ENCODE assay signal across 22 mouse cellular contexts in genomic region chr12:109607191-109607590, GRCm38 (mm10). TPM values are rescaled to one million over a fixed set of nuclear protein-coding genes. Genes with fewer than 3 reads are reported as not detected.
DNase-seq lines count a peak whose midpoint lies in the region; ATAC-seq lines count a peak whose summit lies in the region.
"Had no signal": no experiment of that assay in that cellular context is flagged by ENCODE, and none has a peak within 500 bp of the region (broad histone marks: within the 10 kb centered on the region; RNA-seq: fewer than 3 reads in every experiment).

No protein-coding gene starts in this region.

- H3K9ac ChIP-seq in forebrain, embryonic 14.5 days (ENCODE audit: low read length), result no peak overlapping the region
- no peak overlapping the region for H3K9ac ChIP-seq in hindbrain, embryonic 11.5 days (ENCODE audit: low read depth, low read length)
- H3K9ac ChIP-seq in hindbrain, embryonic 16.5 days (ENCODE audit: low read depth, low read length), result no peak overlapping the region
- no peak overlapping the region for H3K9ac ChIP-seq in neural tube, embryonic 15.5 days (replicated peaks)
- H3K9ac ChIP-seq: forebrain, embryonic 15.5 days; heart, embryonic 12.5 days; liver, embryonic 14.5 days; midbrain, embryonic 15.5 days had no signal

- H3K4me2 ChIP-seq in forebrain, embryonic 14.5 days (ENCODE audit: low read length), result no peak overlapping the region
- no peak overlapping the region for H3K4me2 ChIP-seq in hindbrain, embryonic 11.5 days (replicated peaks; ENCODE audit: low read depth, low read length)
- no peak overlapping the region for H3K4me2 ChIP-seq in hindbrain, embryonic 16.5 days (ENCODE audit: low read length)
- no peak overlapping the region for H3K4me2 ChIP-seq in neural tube, embryonic 15.5 days
- H3K4me2 ChIP-seq: forebrain, embryonic 15.5 days; heart, embryonic 12.5 days; midbrain, embryonic 15.5 days had no signal

- no peak overlapping the region for H3K4me3 ChIP-seq in forebrain, embryonic 10.5 days
- H3K4me3 ChIP-seq in forebrain, embryonic 14.5 days (ENCODE audit: low read depth, low read length), result no peak overlapping the region
- H3K4me3 ChIP-seq in hindbrain, embryonic 11.5 days (ENCODE audit: low read depth, low read length), result no peak overlapping the region
- H3K4me3 ChIP-seq in hindbrain, embryonic 16.5 days (ENCODE audit: low read length), result no peak overlapping the region
- H3K4me3 ChIP-seq in neural tube, embryonic 15.5 days (replicated peaks), result no peak overlapping the region
- H3K4me3 ChIP-seq: forebrain, embryonic 15.5 days; heart, embryonic 12.5 days; layer of hippocampus, adult 2 months; midbrain, embryonic 15.5 days had no signal

- no peak for ATAC-seq in forebrain, embryonic 14.5 days
- peak; percentile 33; the same call in 1 of the 2 replicates for ATAC-seq in hindbrain, embryonic 11.5 days (ENCODE audit: low FRiP score)
- ATAC-seq in hindbrain, embryonic 16.5 days, result no peak
- ATAC-seq in neural tube, embryonic 15.5 days (ENCODE audit: low FRiP score), result no peak
- ATAC-seq: forebrain, embryonic 15.5 days; inflammation-experienced regulatory T-cells, adult 6 months; lung, postnatal 0 days; midbrain, embryonic 15.5 days had no signal

- H3K27me3 ChIP-seq in forebrain, embryonic 10.5 days (ENCODE audit: poor library complexity, severe bottlenecking), result peaks cover 7% of the 10 kb centered on the region
- H3K27me3 ChIP-seq in forebrain, embryonic 14.5 days (replicated peaks; ENCODE audit: control insufficient read depth, insufficient read depth, low read length), result no peaks in the 10 kb centered on the region
- H3K27me3 ChIP-seq in hindbrain, embryonic 11.5 days (ENCODE audit: control insufficient read depth, insufficient read depth, low read length), result no peaks in the 10 kb centered on the region
- no peaks in the 10 kb centered on the region for H3K27me3 ChIP-seq in hindbrain, embryonic 16.5 days (replicated peaks; ENCODE audit: control insufficient read depth, insufficient read depth, low read length)
- H3K27me3 ChIP-seq in neural tube, embryonic 15.5 days (replicated peaks), result no peaks in the 10 kb centered on the region
- H3K27me3 ChIP-seq: forebrain, embryonic 15.5 days; midbrain, embryonic 15.5 days had no signal

- H3K27ac ChIP-seq in forebrain, embryonic 10.5 days, result peak overlapping the region; percentile 78
- H3K27ac ChIP-seq in forebrain, embryonic 14.5 days (ENCODE audit: low read depth, low read length), result no peak overlapping the region
- no peak overlapping the region for H3K27ac ChIP-seq in hindbrain, embryonic 11.5 days (ENCODE audit: low read depth, low read length)
- H3K27ac ChIP-seq in hindbrain, embryonic 16.5 days (ENCODE audit: low read depth, low read length), result no peak overlapping the region
- H3K27ac ChIP-seq in neural tube, embryonic 15.5 days (replicated peaks), result 0 out of 2 replicates have a peak overlapping the region, but pooled peaks have one; percentile 25
- H3K27ac ChIP-seq: forebrain, embryonic 15.5 days; layer of hippocampus, adult 2 months; liver, embryonic 14.5 days; midbrain, embryonic 15.5 days had no signal

- peaks cover 54% of the 10 kb centered on the region for H3K4me1 ChIP-seq in forebrain, embryonic 10.5 days
- peaks cover 8% of the 10 kb centered on the region; the same call in 1 of the 2 replicates for H3K4me1 ChIP-seq in forebrain, embryonic 14.5 days (ENCODE audit: control insufficient read depth, insufficient read depth, low read length)
- peaks cover 6% of the 10 kb centered on the region for H3K4me1 ChIP-seq in hindbrain, embryonic 11.5 days (replicated peaks; ENCODE audit: control insufficient read depth, insufficient read depth, low read length)
- H3K4me1 ChIP-seq in hindbrain, embryonic 16.5 days (ENCODE audit: control insufficient read depth, insufficient read depth, low read depth, low read length), result peaks cover 3% of the 10 kb centered on the region; the same call in 1 of the 2 replicates
- peaks cover 25% of the 10 kb centered on the region for H3K4me1 ChIP-seq in neural tube, embryonic 15.5 days
- H3K4me1 ChIP-seq: forebrain, embryonic 15.5 days; heart, embryonic 12.5 days had no signal

- peaks cover 28% of the 10 kb centered on the region for H3K9me3 ChIP-seq in forebrain, embryonic 10.5 days
- 0 out of 2 replicates have a peak, but pooled peaks cover 2% of the 10 kb centered on the region for H3K9me3 ChIP-seq in forebrain, embryonic 14.5 days (replicated peaks; ENCODE audit: control insufficient read depth, low read length)
- peaks cover 3% of the 10 kb centered on the region; the same call in 1 of the 2 replicates for H3K9me3 ChIP-seq in hindbrain, embryonic 11.5 days (ENCODE audit: control insufficient read depth, low read length)
- H3K9me3 ChIP-seq in hindbrain, embryonic 16.5 days (ENCODE audit: control insufficient read depth, low read length), result no peaks in the 10 kb centered on the region
- no peaks in the 10 kb centered on the region for H3K9me3 ChIP-seq in neural tube, embryonic 15.5 days (replicated peaks)
- H3K9me3 ChIP-seq: forebrain, embryonic 15.5 days; midbrain, embryonic 15.5 days had no signal

- peaks cover 100% of the 10 kb centered on the region for H3K36me3 ChIP-seq in forebrain, embryonic 10.5 days (replicated peaks)
- peaks cover 63% of the 10 kb centered on the region for H3K36me3 ChIP-seq in forebrain, embryonic 14.5 days (ENCODE audit: control insufficient read depth, insufficient read depth, low read length)
- peaks cover 10% of the 10 kb centered on the region for H3K36me3 ChIP-seq in hindbrain, embryonic 11.5 days (ENCODE audit: control insufficient read depth, insufficient read depth, low read length)
- peaks cover 22% of the 10 kb centered on the region for H3K36me3 ChIP-seq in hindbrain, embryonic 16.5 days (ENCODE audit: control insufficient read depth, insufficient read depth, low read length)
- H3K36me3 ChIP-seq in neural tube, embryonic 15.5 days, result peaks cover 77% of the 10 kb centered on the region

- WGBS in forebrain, embryonic 10.5 days, result 45% methylated on average over 9 of the region's 9 CpGs
- 44% methylated on average over 9 of the region's 9 CpGs for WGBS in forebrain, embryonic 14.5 days
- WGBS in hindbrain, embryonic 11.5 days, result 48% methylated on average over 9 of the region's 9 CpGs
- whole genome bisulfite sequencing in hindbrain, embryonic 16.5 days, result 42% methylated on average over 9 of the region's 9 CpGs
- 36% methylated on average over 9 of the region's 9 CpGs for WGBS in neural tube, embryonic 15.5 days

- DNase-seq in forebrain, embryonic 10.5 days (ENCODE audit: extremely low spot score, low spot score), result no peak
- no peak for DNase-seq in forebrain, embryonic 14.5 days (ENCODE audit: low spot score)
- no peak for DNase-seq in hindbrain, embryonic 11.5 days (ENCODE audit: low spot score)
- DNase-seq in retina, postnatal 1 day, result peak; percentile 36
- no peak for DNase-seq in retina, embryonic 14.5 days (ENCODE audit: low spot score)
- DNase-seq in cerebellum, adult 11 months, result no peak
- DNase-seq: adrenal gland, adult 2 months; cerebellum, adult 9-10 months; gastrocnemius, postnatal 36 days; heart, postnatal 14 days; kidney, adult 2 months; kidney, postnatal 10 days; spleen, adult 18-20 months had no signal

RNA-seq across cellular contexts. Expression of gene Rtl1, which starts 7.1 kb away (rescaled TPM):
- 1.0 TPM in 2 replicates for polyA plus RNA-seq in forebrain, embryonic 10.5 days (2016; fragmentation: Nextera tagmentation; extraction: Ambion mirVana)
- polyA plus RNA-seq in forebrain, embryonic 14.5 days (2014; fragmentation: Nextera tagmentation; extraction: Ambion mirVana), result 0.37 and 0.58 TPM in 2 replicates
- 0.50 and 0.85 TPM in 2 replicates for polyA plus RNA-seq in hindbrain, embryonic 11.5 days (2014; fragmentation: Nextera tagmentation; extraction: Ambion mirVana)
- polyA plus RNA-seq in hindbrain, embryonic 16.5 days (2015; fragmentation: Nextera tagmentation; extraction: Ambion mirVana), result 1.7 and 2.2 TPM in 2 replicates
- polyA plus RNA-seq in neural tube, embryonic 15.5 days (2015; fragmentation: Nextera tagmentation; extraction: Ambion mirVana), result 1.7 and 2.6 TPM in 2 replicates
- polyA plus RNA-seq: inflammation-experienced regulatory T-cells, adult 6 months had no signal

Comparison
In these comparisons a context has a peak if more than half of its experiments do, and no peak if none do; other contexts are left out.
1. H3K27ac ChIP-seq: peak in forebrain, embryonic 10.5 days (single experiment) and neural tube, embryonic 15.5 days (single experiment); none in forebrain, embryonic 14.5 days (single experiment), hindbrain, embryonic 11.5 days (single experiment) and hindbrain, embryonic 16.5 days (single experiment).